Mouse (Mus musculus): Measurements from ENCODE around the gene Irs2.

Gene Irs2

DNA sequence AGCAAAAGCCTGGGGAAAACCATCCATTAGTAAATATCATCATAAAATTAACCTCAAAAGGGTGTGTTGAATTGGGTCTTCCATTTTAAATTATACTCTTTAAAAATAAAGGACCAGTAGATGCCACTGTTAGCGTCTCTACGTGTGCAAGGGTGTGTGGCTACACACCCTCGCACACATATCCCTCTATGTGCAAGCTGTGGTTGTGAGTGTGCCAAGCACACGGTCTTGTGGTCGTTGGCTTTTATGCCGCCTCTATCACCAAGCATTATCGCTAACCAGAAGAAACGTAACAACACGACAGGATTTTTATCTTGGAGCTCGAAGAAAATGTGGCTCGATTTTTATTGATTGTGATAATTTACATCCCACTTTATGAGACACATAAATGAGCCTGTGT is 2.1 kb upstream of the Irs2 start:
- in situ Hi-C loops (cut with MboI, MseI) = no loop called here

DNA sequence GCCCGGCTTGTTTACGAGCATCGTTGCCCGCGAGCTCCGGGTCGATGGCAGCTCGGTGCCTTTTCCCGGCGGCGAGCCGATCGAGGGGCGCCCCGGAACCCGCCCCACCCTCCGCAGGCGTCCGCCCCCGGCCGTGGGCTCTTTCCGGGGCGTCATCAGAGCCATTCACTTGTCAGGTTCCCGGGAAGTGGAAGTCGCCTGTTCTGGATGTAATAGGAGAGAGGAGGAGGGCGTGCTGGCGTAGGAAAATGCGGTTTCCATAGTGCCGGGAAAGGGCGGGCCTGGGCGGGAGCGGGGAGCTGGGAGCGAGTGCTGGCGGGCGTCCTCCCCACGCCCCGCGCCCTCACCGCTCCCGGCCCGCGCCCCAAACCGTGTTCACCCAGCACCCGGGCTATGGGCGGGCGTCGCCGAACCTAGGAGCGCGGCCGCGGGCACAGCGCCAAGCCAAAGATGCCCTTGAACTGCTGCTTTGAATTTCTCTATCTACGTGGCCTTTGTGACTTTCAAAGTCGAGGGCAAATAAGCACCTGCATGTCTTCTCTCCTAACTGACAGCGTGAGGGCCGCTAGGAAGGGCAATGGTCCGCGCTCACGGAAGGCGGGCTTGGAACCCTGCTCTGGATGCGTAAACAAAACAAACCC is 1.3 kb upstream of the Irs2 start:
- in situ Hi-C loops (cut with MboI, MseI) = no loop called here

DNA sequence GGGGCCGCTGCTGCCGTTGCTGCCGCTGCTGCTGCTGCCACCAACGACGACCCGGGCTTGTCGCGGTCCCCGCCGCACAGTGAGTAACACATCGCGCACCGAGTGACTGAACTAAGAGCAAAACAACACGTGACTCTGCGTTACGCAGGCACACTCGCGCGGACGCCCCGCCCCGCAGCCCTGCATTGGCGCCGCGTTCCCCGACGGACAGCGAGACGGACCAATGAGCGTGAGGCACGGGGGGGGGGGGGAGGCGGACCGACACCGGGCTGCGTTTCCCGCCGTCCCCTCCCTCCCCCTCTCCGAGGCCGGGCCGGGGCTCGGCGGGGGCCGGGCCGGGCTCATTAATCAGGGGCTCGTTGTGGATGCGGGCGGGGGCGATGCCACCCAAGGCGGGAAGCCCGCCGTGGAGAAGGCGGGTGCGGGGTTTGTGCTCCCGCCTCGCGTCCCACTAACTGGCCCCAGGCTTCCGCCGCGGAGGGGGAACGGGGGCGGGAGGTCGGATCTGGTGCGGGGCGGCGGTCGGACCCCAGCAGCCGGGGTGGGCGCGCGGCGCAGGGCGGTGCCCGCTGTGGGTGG is 673 bp upstream of the Irs2 start:
- in situ Hi-C loops (cut with MboI, MseI) = no loop called here

DNA sequence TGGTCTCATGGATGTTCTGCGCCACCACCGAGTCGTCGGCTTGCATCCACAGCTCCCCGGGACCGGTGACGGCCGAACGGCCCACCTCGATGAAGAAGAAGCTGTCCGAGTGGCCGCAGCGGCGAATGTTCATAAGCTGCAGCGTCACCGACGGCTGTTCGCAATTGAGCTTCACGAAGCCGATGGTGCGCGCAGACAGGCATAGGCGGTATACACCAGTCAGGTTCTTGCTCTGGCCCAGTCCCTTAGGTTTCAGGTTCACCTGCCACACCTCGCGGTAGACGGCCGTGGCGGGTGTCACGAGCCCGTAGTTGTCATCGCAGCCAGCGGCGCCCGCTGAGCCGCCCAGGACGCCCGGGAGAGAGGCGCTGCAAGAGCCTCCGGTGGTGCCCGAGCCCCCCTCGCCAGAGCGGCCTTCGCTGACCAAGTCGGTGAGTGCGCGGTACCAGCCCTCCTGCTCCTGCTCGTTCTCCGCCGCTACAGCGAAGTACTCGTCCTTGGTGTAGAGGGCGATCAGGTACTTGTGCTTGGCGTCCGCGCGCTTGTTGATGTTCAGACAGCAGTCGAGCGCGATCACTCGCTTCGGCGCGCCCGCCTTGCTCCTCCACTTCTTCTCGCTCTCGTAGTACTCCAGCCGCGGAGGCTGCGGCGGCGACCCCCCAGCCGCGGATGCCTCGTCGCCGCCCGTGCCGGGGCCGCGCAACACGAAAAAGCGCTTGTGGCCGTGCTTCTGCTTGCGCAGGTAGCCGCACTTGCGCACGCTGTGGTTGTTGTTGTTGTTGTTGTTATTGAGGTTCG is 478 bp downstream of the Irs2 start:
- in situ Hi-C loops (cut with MboI, MseI) = no loop called here

DNA sequence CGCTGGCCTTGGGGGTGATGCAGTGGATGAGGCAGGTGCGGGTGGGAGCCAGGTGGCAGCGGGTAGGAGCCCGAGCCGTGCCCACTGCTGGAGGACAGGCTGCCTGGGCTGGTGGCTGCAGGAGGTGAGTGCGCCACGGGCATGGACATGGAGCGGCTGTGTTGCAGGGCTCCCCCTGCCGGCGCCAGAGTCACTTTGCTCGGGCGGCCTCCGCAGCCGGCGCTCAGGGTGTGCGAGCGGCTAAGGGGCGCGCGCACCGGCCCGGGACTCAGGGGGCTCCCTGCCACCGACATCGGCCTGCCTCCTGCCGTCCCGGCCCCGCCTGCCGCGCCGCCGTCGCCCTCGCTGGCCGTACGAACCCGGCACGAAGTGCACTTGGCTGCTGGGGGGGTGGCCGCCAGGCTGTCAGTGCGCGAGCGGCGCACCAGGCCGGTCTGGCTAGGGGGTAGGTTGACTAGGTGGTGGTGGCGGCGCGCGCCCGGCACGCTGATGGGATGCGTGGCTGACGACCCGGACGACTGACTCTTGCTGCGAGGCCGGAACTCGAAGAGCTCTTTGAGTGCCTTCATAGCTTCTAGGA is 1.2 kb downstream of the Irs2 start:
- in situ Hi-C loops (cut with MboI, MseI) = no loop called here

DNA sequence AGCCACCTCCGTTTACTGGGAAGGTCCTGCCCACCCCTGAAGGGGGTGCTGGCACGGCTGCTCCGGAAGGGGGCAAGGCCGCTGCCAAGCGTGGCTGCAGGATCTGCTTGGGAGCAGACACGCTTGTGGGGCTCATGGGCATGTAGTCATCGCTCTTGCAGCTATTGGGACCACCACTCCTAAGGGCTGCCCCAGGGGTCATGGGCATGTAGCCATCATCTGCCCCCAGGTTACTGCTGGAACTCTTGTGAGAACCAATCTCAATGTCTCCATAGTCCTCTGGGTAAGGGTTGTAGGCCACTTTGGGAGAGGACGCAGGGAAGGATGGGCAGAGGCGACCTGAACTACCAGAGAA is 2.0 kb downstream of the Irs2 start:
- in situ Hi-C loops (cut with MboI, MseI) = no loop called here

DNA sequence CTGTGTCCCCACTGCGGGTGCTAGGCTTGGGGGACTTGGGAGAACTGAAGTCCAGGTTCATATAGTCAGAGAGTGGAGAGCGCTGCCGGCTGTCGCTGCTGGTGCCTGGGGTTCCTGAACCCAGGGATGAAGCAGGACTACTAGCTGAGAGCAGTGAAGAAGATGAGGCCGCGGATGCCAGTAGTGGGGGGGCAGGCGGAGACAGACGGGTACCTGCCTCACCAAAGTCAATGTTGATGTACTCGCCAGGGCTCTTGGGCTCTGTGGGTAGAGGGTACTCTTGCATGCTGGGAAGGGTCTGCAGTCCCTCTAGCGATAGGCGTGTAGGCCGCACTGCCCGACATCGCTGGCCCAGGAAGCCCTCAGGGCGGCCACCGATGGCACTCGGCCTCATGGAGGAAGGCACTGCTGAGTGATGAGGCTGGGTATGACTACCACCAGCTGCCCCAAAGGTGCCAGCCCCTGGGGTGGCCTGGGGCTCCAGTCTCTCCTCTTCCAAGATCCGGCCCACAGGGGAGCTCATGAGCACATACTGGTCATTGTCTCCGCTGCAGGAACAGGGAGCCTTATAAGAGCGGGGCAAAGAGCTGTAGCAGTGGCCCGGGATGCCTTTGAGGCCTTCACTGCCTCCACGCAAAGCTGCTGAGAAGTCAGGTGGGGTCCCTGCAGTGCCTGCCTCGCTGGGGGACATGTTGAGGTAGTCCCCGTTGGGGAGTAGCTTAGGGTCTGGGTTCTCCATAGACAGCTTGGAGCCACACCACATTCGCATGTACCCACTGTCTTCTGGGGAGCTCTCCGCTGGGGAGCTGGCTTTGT is 2.6 kb downstream of the Irs2 start:
- in situ Hi-C loops (cut with MboI, MseI) = no loop called here

DNA sequence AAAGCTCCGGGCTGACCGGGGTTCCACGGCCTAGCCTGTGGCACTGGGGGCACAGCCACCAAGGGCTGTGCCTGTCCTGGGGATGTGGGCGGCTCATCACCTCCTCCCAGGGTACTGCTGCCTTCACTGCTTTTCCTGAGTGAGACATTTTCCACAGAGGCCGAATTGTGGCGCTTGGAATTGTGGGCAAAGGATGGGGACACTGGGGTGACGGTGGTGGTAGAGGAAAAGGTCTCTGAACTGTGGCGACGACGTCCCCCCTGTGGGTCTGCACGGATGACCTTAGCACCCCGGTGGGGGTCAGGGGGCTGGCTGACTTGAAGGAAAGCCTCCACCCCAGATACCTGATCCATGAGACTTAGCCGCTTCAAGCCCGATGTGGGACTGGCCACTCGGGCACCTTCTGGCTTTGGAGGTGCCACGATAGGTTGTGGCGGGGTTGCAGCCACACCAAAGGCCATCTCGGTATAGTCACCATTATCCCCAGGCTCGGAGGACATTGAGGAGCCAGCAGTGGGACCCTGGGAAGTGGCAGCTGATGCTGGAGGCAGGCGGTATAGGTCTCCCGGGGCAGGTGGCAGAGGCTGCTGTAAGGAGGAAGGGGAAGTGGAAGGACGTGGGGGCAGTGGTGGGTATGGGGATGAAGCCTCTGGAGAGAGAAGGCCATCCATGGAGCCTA is 3.3 kb downstream of the Irs2 start:
- in situ Hi-C loops (cut with MboI, MseI) = no loop called here

DNA sequence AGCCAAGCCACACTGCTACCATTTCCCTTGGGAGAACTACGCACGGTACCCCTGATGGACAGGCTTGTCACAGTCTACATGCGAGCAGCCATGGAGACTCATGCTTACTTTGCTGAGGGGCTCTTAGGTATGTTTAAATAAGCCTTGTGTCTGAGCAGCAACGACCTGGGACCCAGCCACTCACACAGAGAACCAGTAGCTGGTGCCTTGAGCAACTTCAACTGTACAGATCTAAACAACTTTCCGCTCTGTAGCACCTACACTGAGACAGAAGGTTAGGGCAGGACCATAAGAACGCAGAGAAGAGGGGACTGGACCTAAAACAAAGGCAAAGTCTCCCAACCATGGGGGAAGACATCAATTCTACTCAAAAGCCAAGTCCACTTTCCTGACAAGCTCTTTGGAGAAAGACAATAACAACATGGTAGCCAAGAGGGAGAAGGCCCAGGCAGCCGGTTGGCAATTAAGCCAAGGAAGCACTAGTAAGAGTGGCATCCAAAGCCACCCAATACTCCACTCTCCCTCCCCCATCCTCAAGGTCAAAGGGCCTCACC is 4.3 kb downstream of the Irs2 start:
- in situ Hi-C loops (cut with MboI, MseI) = no loop called here

DNA sequence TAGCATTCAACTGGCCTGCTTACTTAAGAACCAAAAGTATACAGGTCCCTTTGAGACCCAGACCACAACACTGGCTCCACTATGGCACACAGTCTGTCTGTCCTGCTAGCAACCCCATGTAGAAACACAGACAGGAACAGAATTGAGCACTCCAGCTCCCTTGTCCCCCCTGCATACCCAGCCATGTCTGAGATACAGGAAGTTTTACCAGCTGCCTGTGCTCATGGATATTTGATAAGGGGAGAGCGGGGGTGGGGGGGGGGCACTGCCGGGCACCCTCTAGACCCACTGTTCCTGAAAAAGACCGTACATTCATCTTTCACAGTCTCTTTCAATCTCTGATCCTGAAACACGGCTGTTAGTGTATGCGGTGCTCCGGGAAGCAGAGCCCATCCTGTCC is 5.0 kb downstream of the Irs2 start:
- in situ Hi-C loops (cut with MboI, MseI) = no loop called here

DNA sequence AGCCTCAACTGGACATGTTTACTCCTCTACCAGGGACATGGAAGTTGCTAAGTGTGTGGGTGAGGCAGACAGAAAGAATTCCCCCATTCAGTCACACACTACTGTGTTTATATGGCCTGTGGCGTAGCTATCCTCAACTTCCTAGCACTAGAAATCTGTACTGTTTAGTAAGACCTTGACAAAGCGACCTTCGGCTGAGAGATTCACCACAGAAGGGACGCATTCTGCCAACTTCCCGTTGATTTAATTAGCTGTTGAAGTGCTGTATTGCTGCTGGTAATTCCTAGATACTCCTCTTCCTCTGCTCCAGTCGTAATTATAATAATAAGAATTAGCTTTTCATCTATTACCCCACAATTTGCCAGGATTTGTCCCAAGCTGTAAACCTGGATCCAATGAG is 5.4 kb downstream of the Irs2 start:
- in situ Hi-C loops (cut with MboI, MseI) = no loop called here

DNA sequence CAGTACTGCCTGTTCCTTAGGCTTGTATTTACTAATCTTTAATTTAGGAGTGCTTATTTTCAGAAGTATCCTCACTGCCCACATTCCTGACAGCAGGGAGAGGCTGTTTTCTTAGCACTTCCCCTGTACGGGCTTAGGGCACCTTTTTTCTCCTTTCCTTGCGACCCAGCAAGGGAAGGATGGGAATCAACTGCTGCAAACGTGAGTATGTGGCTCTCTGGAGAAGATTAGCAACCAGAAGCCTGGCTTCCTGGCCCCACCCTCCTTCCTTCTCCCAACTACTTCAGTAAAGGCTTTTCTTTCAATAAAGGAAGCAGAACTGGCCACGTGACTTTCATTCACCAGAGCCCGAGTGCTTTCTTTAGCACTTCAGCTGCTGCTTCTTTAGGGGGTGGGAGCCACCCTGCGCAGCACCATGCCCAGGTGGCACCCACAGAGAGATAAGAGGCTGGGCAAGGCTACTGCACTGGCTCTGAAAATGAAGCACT is 7.2 kb downstream of the Irs2 start:
- in situ Hi-C loops (cut with MboI, MseI) = no loop called here

DNA sequence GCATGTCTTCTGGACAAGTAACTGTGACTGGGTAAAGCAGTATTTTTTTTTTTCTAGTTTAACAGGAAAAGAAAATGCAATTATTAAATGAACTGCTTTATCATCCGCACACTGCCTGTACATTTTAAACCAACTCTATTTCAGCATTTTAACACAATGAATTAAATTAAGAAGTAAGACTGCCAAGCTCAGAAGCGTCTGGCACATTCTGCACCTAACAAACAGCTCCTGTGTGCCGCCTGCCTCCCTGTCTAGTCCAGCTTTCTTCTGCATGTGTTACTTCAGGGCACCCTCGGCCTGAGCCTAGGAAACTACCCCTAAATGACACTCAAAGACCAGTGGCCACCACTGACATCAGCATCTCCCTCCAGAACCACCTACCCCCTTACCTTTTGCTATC is 8.7 kb downstream of the Irs2 start:
- in situ Hi-C loops (cut with MboI, MseI) = no loop called here

DNA sequence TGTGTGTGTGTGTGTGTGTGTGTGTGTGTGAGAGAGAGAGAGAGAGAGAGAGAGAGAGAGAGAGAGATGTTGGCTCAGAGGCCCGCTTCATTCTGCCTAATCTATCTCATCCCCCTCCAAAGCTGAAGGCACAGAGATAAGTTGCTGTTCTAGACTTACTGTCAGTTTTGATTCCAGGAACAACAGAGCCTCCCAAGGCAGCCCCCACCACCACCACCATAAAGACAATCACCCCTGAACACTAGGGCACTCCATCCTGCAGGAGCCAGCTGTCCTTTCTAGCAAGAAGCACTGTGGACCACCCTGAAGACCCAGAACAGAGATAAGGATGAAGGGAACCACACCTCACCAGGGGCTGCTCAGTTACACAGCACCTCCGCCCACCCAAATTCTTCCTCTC is 12.0 kb downstream of the Irs2 start:
- in situ Hi-C loops (cut with MboI, MseI) = no loop called here

DNA sequence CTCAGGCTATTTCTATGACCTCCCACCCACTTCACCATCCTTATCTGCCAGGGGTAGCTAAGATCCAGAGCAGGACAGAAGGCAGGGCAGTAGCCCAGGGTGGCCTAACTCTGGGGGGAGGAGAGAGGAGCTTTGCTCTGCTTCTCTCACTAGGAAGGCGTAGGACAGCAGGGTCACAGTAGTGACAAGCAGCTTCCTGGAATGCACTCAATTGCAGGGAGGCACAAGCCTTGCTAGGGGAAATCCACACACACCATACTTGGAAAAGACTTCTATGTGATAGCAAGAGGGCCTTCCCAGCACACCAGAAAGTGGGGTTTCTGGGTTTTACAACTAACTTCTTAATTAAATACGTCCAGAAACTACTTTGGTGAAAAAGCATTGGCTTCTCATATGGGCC is 12.5 kb downstream of the Irs2 start:
- in situ Hi-C loops (cut with MboI, MseI) = no loop called here

DNA sequence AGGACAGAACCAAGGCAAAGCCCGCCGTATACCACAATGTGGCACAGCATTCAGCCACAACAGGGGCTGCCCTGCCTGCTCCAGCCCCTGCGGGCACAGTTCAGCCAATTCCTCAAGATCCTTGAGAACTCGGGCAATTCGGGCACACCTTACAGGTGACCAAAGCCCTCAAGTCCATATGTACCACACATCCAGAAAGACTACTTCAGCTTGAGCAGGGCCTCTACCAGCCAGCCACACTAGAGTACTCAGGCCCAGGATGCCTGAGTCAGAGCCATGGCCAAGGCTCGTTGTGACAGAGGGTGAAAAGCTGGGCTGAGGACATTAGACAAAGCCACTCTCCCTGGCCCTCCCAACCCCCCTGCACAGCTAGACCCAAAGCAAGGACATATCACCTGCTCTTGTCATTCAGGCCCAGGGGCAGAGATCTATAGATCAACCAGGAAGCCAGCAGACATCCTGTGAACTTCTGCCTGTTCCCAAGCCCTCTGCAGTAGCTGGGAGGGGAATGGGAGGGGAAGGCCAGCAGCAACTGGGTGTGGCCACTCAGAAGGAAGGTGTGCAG is 13.8 kb downstream of the Irs2 start:
- in situ Hi-C loops (cut with MboI, MseI) = loop anchor here (5.0 kb wide), 1 partner anchor 77 kb away; no protein-coding TSS in a partner anchor

DNA sequence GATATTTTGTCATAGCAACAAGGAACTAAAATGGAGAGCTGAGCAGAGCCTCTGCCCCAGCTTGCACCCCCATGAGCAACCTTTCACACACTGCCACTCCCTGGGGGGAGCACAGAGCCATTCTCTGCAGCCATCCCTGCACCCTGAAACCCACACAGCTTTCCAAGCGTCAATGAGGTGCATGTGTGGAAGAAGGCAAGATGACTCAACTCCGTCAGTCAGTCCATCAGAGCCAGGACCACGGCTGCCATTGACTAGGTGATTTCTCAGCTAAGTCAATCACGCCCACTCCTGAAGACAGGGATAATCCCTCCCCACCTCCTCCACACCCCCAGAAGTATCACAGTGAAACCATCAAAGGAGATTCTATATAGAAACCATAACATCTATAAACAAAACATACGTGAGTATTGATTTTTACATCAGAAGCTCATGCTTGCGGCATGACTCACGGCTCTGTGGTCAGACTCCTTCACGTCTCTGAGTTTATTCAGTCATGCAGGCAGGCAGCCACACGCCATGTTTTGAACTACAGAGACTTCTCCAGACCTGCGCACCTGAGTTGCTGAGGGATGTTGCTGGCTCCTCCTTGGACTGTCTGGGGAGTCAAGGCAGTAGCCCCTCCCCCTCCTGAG is 14.6 kb downstream of the Irs2 start:
- in situ Hi-C loops (cut with MboI, MseI) = loop anchor here (5.0 kb wide), 1 partner anchor 76 kb away; no protein-coding TSS in a partner anchor

DNA sequence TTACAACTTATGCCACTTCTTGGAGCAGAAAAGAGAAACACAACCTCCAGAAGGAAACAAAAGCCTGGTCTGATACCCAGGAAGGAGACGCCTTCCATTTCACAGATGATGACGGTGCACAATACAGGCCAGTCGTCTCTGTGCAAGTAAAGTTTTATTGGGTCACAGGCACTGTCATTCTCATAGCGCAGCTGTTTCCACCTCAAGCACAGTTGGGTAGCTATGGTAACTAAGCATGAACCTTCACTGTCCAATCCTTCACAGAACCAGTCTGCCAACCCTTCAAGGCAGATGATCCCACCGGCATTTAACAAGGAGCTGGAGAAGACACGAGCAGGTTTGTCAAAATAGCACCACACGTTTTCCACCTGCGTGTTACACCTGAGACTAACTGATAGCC is 16.2 kb downstream of the Irs2 start:
- in situ Hi-C loops (cut with MboI, MseI) = loop anchor here (5.0 kb wide), 1 partner anchor 75 kb away; no protein-coding TSS in a partner anchor

DNA sequence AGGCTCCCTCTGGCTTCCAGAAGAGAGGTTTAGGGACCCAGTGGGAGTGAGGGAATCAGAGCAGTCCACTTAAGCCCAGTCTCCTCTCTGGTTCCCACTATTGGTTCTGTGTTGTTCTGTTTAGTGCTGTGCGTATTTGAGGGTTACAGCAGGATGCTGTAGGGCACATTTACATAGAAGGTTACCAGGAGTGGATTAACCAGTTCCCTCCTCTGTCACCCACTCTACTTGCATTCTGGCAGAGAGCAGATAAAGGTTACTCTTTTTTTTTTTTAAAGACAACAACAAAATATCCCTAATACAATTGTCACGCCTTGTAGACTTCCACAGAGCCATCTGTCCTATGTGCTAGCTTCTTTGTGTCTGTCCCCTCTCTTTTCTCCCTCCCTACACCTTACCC is 16.9 kb downstream of the Irs2 start:
- in situ Hi-C loops (cut with MboI, MseI) = loop anchor here (5.0 kb wide), 1 partner anchor 74 kb away; no protein-coding TSS in a partner anchor

All from T-helper 2 cell (primary cell).